Mouse (Mus musculus): ENCODE data around the gene Itpa.

DNA sequence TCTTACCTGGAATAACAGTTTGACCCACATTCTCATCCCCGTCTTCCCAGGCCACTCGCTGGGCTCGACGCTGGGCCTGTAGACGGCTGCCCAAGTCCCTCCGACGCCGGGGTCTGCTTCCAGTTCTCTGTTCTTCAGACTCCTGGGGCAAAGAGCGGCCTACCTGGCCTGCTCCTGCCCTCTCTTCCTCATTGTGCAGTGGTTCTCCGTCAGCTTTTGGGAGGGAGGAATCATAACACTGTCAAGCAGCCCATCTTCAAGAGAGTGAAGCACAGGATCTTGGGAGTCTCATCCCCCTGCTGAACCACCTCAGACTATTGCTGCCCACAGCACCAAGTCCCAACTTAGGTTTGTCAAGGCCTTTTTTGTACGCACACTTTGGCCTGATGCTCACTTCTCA is 4.1 kb upstream of the Itpa start:
- TF ChIP-seq POLR2A (IDR thresholded peaks at IDR 0.05; ENCODE audit: low read depth, low read length) (no peak), NELFE (IDR thresholded peaks at IDR 0.05; ENCODE audit: low read depth, low read length) (no peak; the same call in 1 of the 2 replicates)
